Mouse (Mus musculus) forebrain, postnatal 0 days (tissue): ENCODE data around the gene Ctnnb1. TPM values are rescaled to one million over a fixed set of nuclear protein-coding genes. Genes with fewer than 3 reads are reported as not detected.
A peak's percentile ranks its signal among the peaks of the same experiment; 100 is the strongest.

ENCODE experiments used
- ATAC-seq: fragments of 200-750 bp; cut with Nextera tagmentation; 2 replicates; pipeline ENCODE4 v1.8.0; 2017; ENCODE audit warnings: mild to moderate bottlenecking, moderate library complexity
- DNase-seq: peaks from one replicate; pipeline ENCODE4 v3.0.0-alpha.2; 2015
- H3K27ac ChIP-seq: fragments of 300-500 bp; sonication (generic); 2 replicates; pipeline ENCODE4 v1.5.1; 2014; ENCODE audit warnings: low read depth, mild to moderate bottlenecking, antibody characterized with exemption, low read length, moderate library complexity, mixed read lengths
- H3K27me3 ChIP-seq: fragments of 300-500 bp; sonication (generic); 2 replicates; pipeline ENCODE4 v1.6.1; 2014; ENCODE audit warnings: mild to moderate bottlenecking, low read length, mixed read lengths; ENCODE audit not compliant: insufficient read depth
- H3K36me3 ChIP-seq: fragments of 300-500 bp; sonication (generic); 2 replicates; pipeline ENCODE4 v1.6.1; 2014; ENCODE audit warnings: mild to moderate bottlenecking, moderate library complexity; ENCODE audit not compliant: insufficient read depth
- H3K4me1 ChIP-seq: fragments of 300-500 bp; sonication (generic); 2 replicates; pipeline ENCODE4 v1.6.1; 2014; ENCODE audit warnings: antibody characterized with exemption; ENCODE audit not compliant: insufficient read depth
- H3K4me2 ChIP-seq: fragments of 300-500 bp; sonication (generic); 2 replicates; pipeline ENCODE4 v1.6.1; 2014; ENCODE audit warnings: low read depth, mild to moderate bottlenecking, moderate library complexity
- H3K4me3 ChIP-seq: fragments of 300-500 bp; sonication (generic); 2 replicates; pipeline ENCODE4 v1.5.1; 2014; ENCODE audit warnings: low read depth, low read length, mixed read lengths
- H3K9ac ChIP-seq: fragments of 300-500 bp; sonication (generic); 2 replicates; pipeline ENCODE4 v1.6.1; 2014; ENCODE audit warnings: mild to moderate bottlenecking
- H3K9me3 ChIP-seq: fragments of 300-500 bp; sonication (generic); 2 replicates; pipeline ENCODE4 v1.6.1; 2016; ENCODE audit warnings: low read length
- CTCF ChIP-seq: sonication (generic); IDR thresholded peaks from 2 replicates; pipeline ENCODE4 v1.5.1; 2016; ENCODE audit warnings: antibody characterized with exemption, control low read depth, low read depth
- WGBS: fragments of 180-500 bp; shearing (Covaris S2); extraction: QIAGEN DNeasy Blood & Tissue Kit; methylation state at CpG from one replicate; pipeline ENCODE4 v1.1.7; 2014; 5-methylcytosine and 5-hydroxymethylcytosine counted together
- microRNA-seq, 2 experiments: library from miRNA; unstranded; fragments of <30 nt; microRNA quantifications; one replicate each; pipeline ENCODE4; 2016
- polyA plus RNA-seq: library from polyadenylated mRNA; unstranded; fragments of >200 nt; fragmentation: Nextera tagmentation; extraction: Ambion mirVana; gene quantifications from 2 replicates; pipeline ENCODE4 v1.2.1, GENCODE M21; 2015
- total RNA-seq: library from RNA; depleted of rRNA; stranded (reverse); fragments of >200 nt; gene quantifications from 2 replicates; pipeline ENCODE4 v1.2.3, GENCODE M21; 2014

The Ctnnb1 gene
- total and polyA plus RNA-seq, 2 experiments from 2014 or later: 388 to 1,100 TPM

GRCm38 (mm10) chr9:120994223-120995155 is 65.5 kb downstream of the Ctnnb1 start:
- Histone ChIP-seq H3K4me1 (peaks cover 9% of the 10 kb centered on the region; the same call in 1 of the 2 replicates), H3K27me3 (no peaks in the 10 kb centered on the region), H3K9ac (no peak overlapping the region), H3K36me3 (no peaks in the 10 kb centered on the region), H3K4me2 (no peak overlapping the region), H3K4me3 (no peak overlapping the region), H3K9me3 (no peaks in the 10 kb centered on the region), H3K27ac (no peak overlapping the region)
- no peak for ATAC-seq
- DNase-seq: no peak
- 67% methylated on average over 15 of the region's 15 CpGs for WGBS
- no peak for TF ChIP-seq CTCF

- no peak for ATAC-seq
- H3K4me1 ChIP-seq: peaks cover 14% of the 10 kb centered on the region
- TF ChIP-seq CTCF: no peak
- no peak overlapping the region for H3K4me2 ChIP-seq
- no peaks in the 10 kb centered on the region for H3K9me3 ChIP-seq
- no peak for DNase-seq
- H3K9ac ChIP-seq: no peak overlapping the region
- no peaks in the 10 kb centered on the region for H3K27me3 ChIP-seq
- 69% methylated on average over 11 of the region's 11 CpGs for WGBS
- H3K36me3 ChIP-seq: no peaks in the 10 kb centered on the region
- H3K27ac ChIP-seq: no peak overlapping the region
- no peak overlapping the region for H3K4me3 ChIP-seq
These were observed 69.7 kb downstream of the Ctnnb1 start for GRCm38 (mm10) chr9:120998696-120999095.

GRCm38 (mm10) chr9:121000641-121001320 is 71.8 kb downstream of the Ctnnb1 start:
- no peak for TF ChIP-seq CTCF
- H3K27ac ChIP-seq: peak overlapping the region; percentile 40; the same call in 1 of the 2 replicates
- ATAC-seq: peak; percentile 83
- H3K27me3 ChIP-seq: no peaks in the 10 kb centered on the region
- WGBS: 28% methylated on average over 7 of the region's 7 CpGs
- H3K36me3 ChIP-seq: no peaks in the 10 kb centered on the region
- H3K4me1 ChIP-seq: peaks cover 14% of the 10 kb centered on the region
- H3K4me3 ChIP-seq: no peak overlapping the region
- H3K9ac ChIP-seq: no peak overlapping the region
- no peaks in the 10 kb centered on the region for H3K9me3 ChIP-seq
- no peak overlapping the region for H3K4me2 ChIP-seq
- DNase-seq: peak; percentile 63

- no peak for DNase-seq
These were observed 72.9 kb downstream of the Ctnnb1 start for GRCm38 (mm10) chr9:121001681-121002540.

GRCm38 (mm10) chr9:121005961-121006360 is 76.9 kb downstream of the Ctnnb1 start:
- Histone ChIP-seq H3K27me3 (no peaks in the 10 kb centered on the region), H3K36me3 (no peaks in the 10 kb centered on the region), H3K9me3 (no peaks in the 10 kb centered on the region), H3K4me3 (no peak overlapping the region), H3K4me1 (peaks cover 13% of the 10 kb centered on the region), H3K4me2 (no peak overlapping the region), H3K27ac (no peak overlapping the region), H3K9ac (no peak overlapping the region)
- DNase-seq (no peak), ATAC-seq (no peak)
- 83% methylated on average over 7 of the region's 7 CpGs for WGBS
- no peak for TF ChIP-seq CTCF

More at GRCm38 (mm10) chr9:121001681-121002540, 72.9 kb downstream of the Ctnnb1 start:
- peak; percentile 45 for ATAC-seq
- no peaks in the 10 kb centered on the region for H3K36me3 ChIP-seq
- 0 out of 2 replicates have a peak overlapping the region, but pooled peaks have one; percentile 40 for H3K27ac ChIP-seq
- 34% methylated on average over 15 of the region's 15 CpGs for WGBS
- H3K4me1 ChIP-seq: peaks cover 14% of the 10 kb centered on the region
- no peak for TF ChIP-seq CTCF
- H3K9me3 ChIP-seq: no peaks in the 10 kb centered on the region
- no peak overlapping the region for H3K4me3 ChIP-seq
- H3K9ac ChIP-seq: no peak overlapping the region
- H3K27me3 ChIP-seq: no peaks in the 10 kb centered on the region
- H3K4me2 ChIP-seq: no peak overlapping the region

Small RNAs within 50 kb of the gene (microRNA-seq; reads per million reads assigned to microRNA genes)
- 0.37 to 0.77 reads per million in 2 experiments for gene Mir7090
